Mouse (Mus musculus) E14TG2a.4 (cell line): Measurements from ENCODE around the gene Hsd17b2.

ENCODE experiments used
- CTCF ChIP-seq: conservative IDR thresholded peaks from 2 replicates; pipeline ENCODE4 v1.5.1; 2014; ENCODE audit warnings: low read length
- NANOG ChIP-seq: IDR thresholded peaks from 2 replicates; pipeline ENCODE4 v1.6.1; 2014; ENCODE audit warnings: borderline replicate concordance, low read length, mixed read lengths

- no peak for TF ChIP-seq CTCF
- TF ChIP-seq NANOG = no peak
Measured at GRCm38 (mm10) chr8:117673430-117673830, 28.3 kb upstream of the Hsd17b2 start, which contains the start of gene Sdr42e1.
